10 mouse cellular contexts compared by ENCODE assay signal in genomic region chr10:117145546-117146265, GRCm38 (mm10). TPM values are rescaled to one million over a fixed set of nuclear protein-coding genes. Genes with fewer than 3 reads are reported as not detected.
DNase-seq lines count a peak whose midpoint lies in the region; ATAC-seq and TF ChIP-seq lines count a peak whose summit lies in the region.
"Had no signal": no experiment of that assay in that cellular context is flagged by ENCODE, and none has a peak within 500 bp of the region (broad histone marks: within the 10 kb centered on the region; RNA-seq: fewer than 3 reads in every experiment).

No protein-coding gene starts in this region.

- DNase-seq in heart, adult 8-10 months (ENCODE audit: low spot score), result no peak
- peak; percentile 65 for DNase-seq in MEL (ENCODE audit: low read depth, low spot score)
- peak; percentile 39 for DNase-seq in heart, postnatal 0 days (ENCODE audit: low spot score)
- DNase-seq in lung, postnatal 25 days (ENCODE audit: low spot score), result peak; percentile 81
- no peak for DNase-seq in adrenal gland, adult 2 months
- no peak for DNase-seq in retina, postnatal 1 day
- no peak for DNase-seq in layer of hippocampus, adult 8-10 months (ENCODE audit: low spot score in 2 of 2)
- DNase-seq: cerebellum, adult 8-10 months had no signal

- H3K9ac ChIP-seq in heart, embryonic 11.5 days (ENCODE audit: low read depth, low read length), result no peak overlapping the region
- H3K9ac ChIP-seq in MEL (ENCODE audit: control insufficient read depth, low read depth, low read length, poor library complexity, severe bottlenecking), result 0 out of 2 replicates have a peak overlapping the region, but pooled peaks have one; percentile 2
- H3K9ac ChIP-seq in heart, postnatal 0 days (replicated peaks; ENCODE audit: low read depth, low read length), result no peak overlapping the region

- H3K4me1 ChIP-seq in heart, embryonic 11.5 days (ENCODE audit: control insufficient read depth, insufficient read depth, low read length), result peaks cover 37% of the 10 kb centered on the region
- H3K4me1 ChIP-seq in MEL (ENCODE audit: control insufficient read depth in 1 of 2, insufficient read depth in 2 of 2, low read length in 2 of 2), result peaks cover 9 to 28% of the 10 kb centered on the region in 2 experiments
- H3K4me1 ChIP-seq in heart, postnatal 0 days (ENCODE audit: control insufficient read depth, insufficient read depth), result peaks cover 41% of the 10 kb centered on the region

- H3K27ac ChIP-seq in heart, embryonic 11.5 days (ENCODE audit: low read depth, low read length), result peak overlapping the region; percentile 51
- peak overlapping the region; percentile 41; the same call in 1 of the 2 replicates for H3K27ac ChIP-seq in MEL (ENCODE audit: control insufficient read depth, low read depth, low read length)
- peak overlapping the region; percentile 86 for H3K27ac ChIP-seq in heart, postnatal 0 days (ENCODE audit: low read depth)

- no peak for ATAC-seq in heart, embryonic 11.5 days (replicated peaks; ENCODE audit: insufficient number of reproducible peaks, low FRiP score, low TSS enrichment)
- no peak for ATAC-seq in heart, postnatal 0 days (ENCODE audit: insufficient read depth, low read depth)
- ATAC-seq: forebrain, embryonic 14.5 days had no signal

- TF ChIP-seq RAD21 in MEL (IDR thresholded peaks at IDR 0.05; ENCODE audit: low read depth, low read length), result no peak

- H3K27me3 ChIP-seq in heart, embryonic 11.5 days (ENCODE audit: control insufficient read depth, insufficient read depth, low read length), result no peaks in the 10 kb centered on the region
- H3K27me3 ChIP-seq in MEL (ENCODE audit: control insufficient read depth in 1 of 2, insufficient read depth in 2 of 2, low read length in 2 of 2), result no peaks in the 10 kb centered on the region
- no peaks in the 10 kb centered on the region for H3K27me3 ChIP-seq in heart, postnatal 0 days (ENCODE audit: control insufficient read depth, insufficient read depth, low read length)

- H3K36me3 ChIP-seq in heart, embryonic 11.5 days (ENCODE audit: control insufficient read depth, insufficient read depth, low read length), result no peaks in the 10 kb centered on the region
- H3K36me3 ChIP-seq in MEL (ENCODE audit: control insufficient read depth in 1 of 2, insufficient read depth in 2 of 2, low read length in 2 of 2), result peaks cover 0 to 30% of the 10 kb centered on the region in 2 experiments; a peak in 2 of 4 replicates
- no peaks in the 10 kb centered on the region for H3K36me3 ChIP-seq in heart, postnatal 0 days (replicated peaks; ENCODE audit: control insufficient read depth, insufficient read depth, low read length)

- H3K9me3 ChIP-seq in heart, embryonic 11.5 days (replicated peaks; ENCODE audit: control insufficient read depth, low read length), result no peaks in the 10 kb centered on the region
- no peaks in the 10 kb centered on the region for H3K9me3 ChIP-seq in MEL (replicated peaks; ENCODE audit: insufficient read depth, low read length)
- H3K9me3 ChIP-seq in heart, postnatal 0 days (replicated peaks; ENCODE audit: control insufficient read depth, low read length), result no peaks in the 10 kb centered on the region

- WGBS in heart, embryonic 11.5 days (ENCODE audit: insufficient replicate concordance), result 42% methylated on average over 8 of the region's 8 CpGs
- WGBS in heart, postnatal 0 days, result 30% methylated on average over 8 of the region's 8 CpGs

- no peak for TF ChIP-seq CTCF in MEL (IDR thresholded peaks at IDR 0.05 in 2 of 3, conservative IDR thresholded peaks at IDR 0.05 in 1 of 3; ENCODE audit: control insufficient read depth in 1 of 3, insufficient read depth in 1 of 3, low read depth in 2 of 3, low read length in 3 of 3, poor library complexity in 1 of 3, severe bottlenecking in 1 of 3)
- no peak for TF ChIP-seq CTCF in heart, postnatal 0 days (IDR thresholded peaks at IDR 0.05; ENCODE audit: low read depth)

- TF ChIP-seq EP300 in MEL (IDR thresholded peaks at IDR 0.05; ENCODE audit: low read depth in 1 of 2, low read length in 2 of 2), result no peak; a peak in 1 of 4 replicates
- TF ChIP-seq EP300 in heart, postnatal 0 days (IDR thresholded peaks at IDR 0.05; ENCODE audit: low read depth), result no peak

- peak overlapping the region; percentile 100; the same call in 1 of the 2 replicates for H3K4me3 ChIP-seq in heart, embryonic 11.5 days (ENCODE audit: low read depth, low read length)
- H3K4me3 ChIP-seq in MEL (ENCODE audit: control insufficient read depth in 1 of 2, insufficient read depth in 1 of 2, low read depth in 2 of 2, low read length in 2 of 2), result no peak overlapping the region
- peak overlapping the region; percentile 6; the same call in 1 of the 2 replicates for H3K4me3 ChIP-seq in heart, postnatal 0 days (ENCODE audit: low read depth, low read length)

- peak overlapping the region; percentile 81 for H3K4me2 ChIP-seq in heart, embryonic 11.5 days
- peak overlapping the region; percentile 80 for H3K4me2 ChIP-seq in heart, postnatal 0 days (ENCODE audit: low read depth, low read length)

- H3K79me2 ChIP-seq in MEL (ENCODE audit: control insufficient read depth, insufficient read depth, low read length, poor library complexity), result peaks cover 54% of the 10 kb centered on the region

- TF ChIP-seq POLR2A in MEL (IDR thresholded peaks at IDR 0.05; ENCODE audit: control insufficient read depth in 1 of 2, insufficient read depth in 1 of 2, low read depth in 1 of 2, low read length in 2 of 2, poor library complexity in 1 of 2), result no peak

TF ChIP-seq in MEL, 35 proteins besides CTCF, POLR2A, EP300 and RAD21 (continues in another document):
- no peak for TF ChIP-seq GABPA (IDR thresholded peaks at IDR 0.05; ENCODE audit: low read depth, low read length)
- TF ChIP-seq CHD2 (IDR thresholded peaks at IDR 0.05; ENCODE audit: low read length), result no peak
- 0 out of 2 replicates have a peak, but pooled peaks have one; percentile 64 for TF ChIP-seq SIN3A (IDR thresholded peaks at IDR 0.05; ENCODE audit: low read length)
- no peak for TF ChIP-seq JUND (IDR thresholded peaks at IDR 0.05; ENCODE audit: low read depth, low read length)
- no peak for TF ChIP-seq ZNF384 (IDR thresholded peaks at IDR 0.05; ENCODE audit: low read depth, low read length)
- no peak for TF ChIP-seq UBTF (IDR thresholded peaks at IDR 0.05; ENCODE audit: borderline replicate concordance, insufficient read depth, low read depth, low read length)
- no peak for TF ChIP-seq MEF2A (IDR thresholded peaks at IDR 0.05; ENCODE audit: extremely low read depth, insufficient replicate concordance, low read depth, low read length, poor library complexity, severe bottlenecking)
- no peak for TF ChIP-seq TCF12 (IDR thresholded peaks at IDR 0.05; ENCODE audit: low read depth, low read length)
- no peak for TF ChIP-seq KAT2A (conservative IDR thresholded peaks at IDR 0.05; ENCODE audit: low read depth, low read length)
- no peak for TF ChIP-seq MAFK (IDR thresholded peaks at IDR 0.05; ENCODE audit: borderline replicate concordance, low read depth, low read length)
- no peak for TF ChIP-seq CHD1 (IDR thresholded peaks at IDR 0.05; ENCODE audit: low read depth, low read length)
- no peak for TF ChIP-seq ZKSCAN1 (IDR thresholded peaks at IDR 0.05; ENCODE audit: low read depth, low read length)
- TF ChIP-seq MYB (IDR thresholded peaks at IDR 0.05; ENCODE audit: low read depth, low read length), result no peak
- peak; percentile 52; the same call in 1 of the 2 replicates for TF ChIP-seq MXI1 (IDR thresholded peaks at IDR 0.05; ENCODE audit: low read depth, low read length)
- TF ChIP-seq POLR2AphosphoS5 (IDR thresholded peaks at IDR 0.05; ENCODE audit: borderline replicate concordance, low read depth, low read length), result no peak
- peak; percentile 94 for TF ChIP-seq USF1 (IDR thresholded peaks at IDR 0.05; ENCODE audit: low read depth, low read length)
- TF ChIP-seq USF2 (IDR thresholded peaks at IDR 0.05; ENCODE audit: borderline replicate concordance in 1 of 2, insufficient read depth in 1 of 2, low read depth in 1 of 2, low read length in 2 of 2), result peak in 1 of 2 experiments; percentile 60; a peak in 2 of 4 replicates
- TF ChIP-seq ZC3H11A (IDR thresholded peaks at IDR 0.05; ENCODE audit: low read depth, low read length), result no peak
- TF ChIP-seq ELF1 (IDR thresholded peaks at IDR 0.05; ENCODE audit: low read depth, low read length), result no peak
- no peak for TF ChIP-seq HCFC1 (IDR thresholded peaks at IDR 0.05; ENCODE audit: low read depth, low read length)
- TF ChIP-seq E2F4 (IDR thresholded peaks at IDR 0.05; ENCODE audit: borderline replicate concordance, low read depth, low read length), result no peak
- TF ChIP-seq TAL1 (IDR thresholded peaks at IDR 0.05; ENCODE audit: low read length), result peak; percentile 40; the same call in 1 of the 2 replicates
- no peak for TF ChIP-seq ZMIZ1 (IDR thresholded peaks at IDR 0.05; ENCODE audit: low read depth, low read length)
- peak; percentile 84 for TF ChIP-seq MAX (IDR thresholded peaks at IDR 0.05; ENCODE audit: low read length)
- no peak for TF ChIP-seq RCOR1 (IDR thresholded peaks at IDR 0.05; ENCODE audit: low read depth, low read length)
- TF ChIP-seq ETS1 (IDR thresholded peaks at IDR 0.05; ENCODE audit: low read depth, low read length), result 0 out of 2 replicates have a peak, but pooled peaks have one; percentile 26
- no peak for TF ChIP-seq TBP (IDR thresholded peaks at IDR 0.05; ENCODE audit: low read depth, low read length)
- no peak for TF ChIP-seq GATA1 (IDR thresholded peaks at IDR 0.05; ENCODE audit: low read depth, low read length)
- TF ChIP-seq BHLHE40 (IDR thresholded peaks at IDR 0.05; ENCODE audit: borderline replicate concordance, low read depth, low read length), result peak; percentile 84
- no peak for TF ChIP-seq POLR2AphosphoS2 (IDR thresholded peaks at IDR 0.05; ENCODE audit: low read length)
- TF ChIP-seq NRF1 (IDR thresholded peaks at IDR 0.05; ENCODE audit: insufficient read depth, low read depth, low read length, poor library complexity, severe bottlenecking), result no peak

RNA-seq across cellular contexts. Expression of gene Frs2, which starts 2.6 kb away (rescaled TPM):
- polyA plus RNA-seq in heart, embryonic 11.5 days (2014; fragmentation: Nextera tagmentation; extraction: Ambion mirVana), result 27.1 and 30.4 TPM in 2 replicates
- 10 to 100 TPM; 15.2 to 16.8 (median 15.9) TPM for total RNA-seq in heart, adult 8-10 months (2022)
- total RNA-seq in MEL (2012; rRNA removed), result 6.6 and 6.7 TPM in 2 replicates
- 100 to 1,000 TPM in 1 of 2 experiments, 10 to 100 TPM in 1; 11.8 to 129 TPM for polyA plus RNA-seq in MEL (2012; ENCODE audit: insufficient read depth in 1 of 2, insufficient read length in 2 of 2, low read depth in 1 of 2, low replicate concordance in 2 of 2, missing spikeins in 1 of 2)
- 13.2 and 14.1 TPM in 2 replicates for total RNA-seq in heart, postnatal 0 days (2014; rRNA removed; ENCODE audit: low replicate concordance)
- 12.8 and 13.6 TPM in 2 replicates for polyA plus RNA-seq in heart, postnatal 0 days (2015; fragmentation: Nextera tagmentation; extraction: Ambion mirVana)
- total RNA-seq in adrenal gland, adult 2 months (2021), result 10 to 100 TPM; 21.4 to 28.1 TPM
- 4.6 and 5.6 TPM in 2 replicates for polyA plus RNA-seq in adrenal gland, adult 2 months (2012; rRNA removed)
- 10 to 100 TPM; 35.8 to 44.1 (median 40.8) TPM for total RNA-seq in layer of hippocampus, adult 8-10 months (2022)

Comparison
In these comparisons a context has a peak if more than half of its experiments do, and no peak if none do; other contexts are left out.
1. DNase-seq: peak in MEL (single experiment), heart, postnatal 0 days (single experiment) and lung, postnatal 25 days (single experiment); none in heart, adult 8-10 months (single experiment), adrenal gland, adult 2 months (single experiment), retina, postnatal 1 day (single experiment) and layer of hippocampus, adult 8-10 months (0 of 2).
2. H3K4me3 ChIP-seq: peak in heart, embryonic 11.5 days (single experiment) and heart, postnatal 0 days (single experiment); none in MEL (0 of 2).
3. Peak in every context shown above with its lines, with median percentiles within 50 percentile points of each other: H3K27ac ChIP-seq.